Mouse (Mus musculus) limb, embryonic 11.5 days (tissue): ENCODE results near the gene Rgs3. TPM values are rescaled to one million over a fixed set of nuclear protein-coding genes. Genes with fewer than 3 reads are reported as not detected.
A peak's percentile ranks its signal among the peaks of the same experiment; 100 is the strongest.

Experiments used
- ATAC-seq: fragments of 200-750 bp; cut with Nextera tagmentation; 2 replicates; pipeline ENCODE4 v1.8.0; 2017; ENCODE audit warnings: low read depth; ENCODE audit not compliant: insufficient number of reproducible peaks, low FRiP score, low TSS enrichment
- DNase-seq: peaks from one replicate; pipeline ENCODE4 v3.0.0-alpha.2; 2015; ENCODE audit warnings: low spot score
- H3K27ac ChIP-seq: fragments of 300-500 bp; sonication (generic); replicated peaks from 2 replicates; pipeline ENCODE4 v1.5.1; 2014; ENCODE audit warnings: low read depth, mild to moderate bottlenecking, low read length
- H3K27me3 ChIP-seq: fragments of 300-500 bp; sonication (generic); 2 replicates; pipeline ENCODE4 v1.6.1; 2014; ENCODE audit warnings: mild to moderate bottlenecking, low read length, mixed read lengths; ENCODE audit not compliant: control insufficient read depth, insufficient read depth
- H3K36me3 ChIP-seq: fragments of 300-500 bp; sonication (generic); 2 replicates; pipeline ENCODE4 v1.6.1; 2014; ENCODE audit warnings: mild to moderate bottlenecking, low read length, moderate library complexity, mixed read lengths; ENCODE audit not compliant: control insufficient read depth, insufficient read depth
- H3K4me1 ChIP-seq: fragments of 300-500 bp; sonication (generic); 2 replicates; pipeline ENCODE4 v1.6.1; 2014; ENCODE audit warnings: low read length, mixed read lengths; ENCODE audit not compliant: control insufficient read depth, insufficient read depth
- H3K4me2 ChIP-seq: fragments of 300-500 bp; sonication (generic); 2 replicates; pipeline ENCODE4 v1.6.1; 2014; ENCODE audit warnings: low read depth, mild to moderate bottlenecking, moderate library complexity; ENCODE audit not compliant: severe bottlenecking
- H3K4me3 ChIP-seq: fragments of 300-500 bp; sonication (generic); 2 replicates; pipeline ENCODE4 v1.5.1; 2014; ENCODE audit warnings: low read depth, low read length
- H3K9ac ChIP-seq: fragments of 300-500 bp; sonication (generic); 2 replicates; pipeline ENCODE4 v1.6.1; 2014; ENCODE audit warnings: mild to moderate bottlenecking, low read length
- H3K9me3 ChIP-seq: fragments of 300-500 bp; sonication (generic); 2 replicates; pipeline ENCODE4 v1.6.1; 2016; ENCODE audit warnings: low read length; ENCODE audit not compliant: control insufficient read depth
- WGBS: fragments of 180-500 bp; shearing (Covaris S2); extraction: QIAGEN DNeasy Blood & Tissue Kit; methylation state at CpG from one replicate; pipeline ENCODE4 v1.1.7; 2014; 5-methylcytosine and 5-hydroxymethylcytosine counted together
- polyA plus RNA-seq: library from polyadenylated mRNA; unstranded; fragments of >200 nt; fragmentation: Nextera tagmentation; extraction: Ambion mirVana; gene quantifications from 2 replicates; pipeline ENCODE4 v1.2.1, GENCODE M21; 2014

Rgs3 gene
- polyA plus RNA-seq, 1 experiment from 2014 or later, result 22.9 TPM

DNA sequence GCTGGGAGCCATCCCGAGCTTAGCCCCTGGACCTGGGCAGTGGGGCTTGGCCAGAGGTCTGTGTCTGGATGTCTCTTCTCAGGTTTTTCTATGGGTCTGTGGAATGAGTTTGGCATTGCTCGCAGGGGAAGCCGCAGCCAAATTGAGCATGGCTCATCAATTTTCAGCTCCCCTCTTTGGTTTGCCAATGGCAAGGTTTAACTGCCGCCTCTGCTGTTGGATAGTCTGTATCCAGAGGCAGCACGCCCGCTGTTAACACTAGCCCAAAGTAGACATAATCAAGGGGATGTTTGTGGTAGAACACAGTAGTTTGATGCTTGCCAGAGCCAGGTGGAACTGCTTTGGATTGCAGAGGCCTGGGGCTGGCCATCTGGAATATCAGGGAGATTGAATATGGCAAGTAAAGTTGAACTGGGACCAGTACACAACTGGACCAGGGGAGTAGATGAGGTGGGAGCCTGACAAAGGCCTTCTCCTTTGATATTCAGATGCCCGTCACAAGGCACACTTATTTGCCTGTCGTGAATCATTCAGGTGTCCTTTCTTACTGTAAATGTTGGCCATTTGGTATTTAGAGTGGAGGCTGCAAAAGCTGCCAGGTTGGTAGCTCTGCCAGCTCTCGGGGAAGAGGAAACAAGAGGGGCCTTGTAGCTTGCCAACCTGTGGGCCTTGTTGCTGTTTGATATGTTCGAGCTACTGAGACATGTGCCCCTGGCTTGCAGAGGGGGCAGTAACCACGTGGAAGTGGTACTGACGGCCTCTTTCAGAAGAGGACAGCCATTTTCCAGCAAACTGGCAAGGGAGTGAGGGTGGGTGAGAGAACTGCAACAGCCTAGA lies 93.5 kb downstream of the Rgs3 start:
- no peaks in the 10 kb centered on the region for H3K4me1 ChIP-seq
- H3K36me3 ChIP-seq, result no peaks in the 10 kb centered on the region
- H3K4me3 ChIP-seq, result no peak overlapping the region
- DNase-seq (no peak), ATAC-seq (no peak)
- H3K9me3 ChIP-seq, result no peaks in the 10 kb centered on the region
- no peak overlapping the region for H3K9ac ChIP-seq
- no peak overlapping the region for H3K27ac ChIP-seq
- no peaks in the 10 kb centered on the region for H3K27me3 ChIP-seq
- H3K4me2 ChIP-seq, result no peak overlapping the region
- WGBS, result 77% methylated on average over 12 of the region's 12 CpGs

DNA sequence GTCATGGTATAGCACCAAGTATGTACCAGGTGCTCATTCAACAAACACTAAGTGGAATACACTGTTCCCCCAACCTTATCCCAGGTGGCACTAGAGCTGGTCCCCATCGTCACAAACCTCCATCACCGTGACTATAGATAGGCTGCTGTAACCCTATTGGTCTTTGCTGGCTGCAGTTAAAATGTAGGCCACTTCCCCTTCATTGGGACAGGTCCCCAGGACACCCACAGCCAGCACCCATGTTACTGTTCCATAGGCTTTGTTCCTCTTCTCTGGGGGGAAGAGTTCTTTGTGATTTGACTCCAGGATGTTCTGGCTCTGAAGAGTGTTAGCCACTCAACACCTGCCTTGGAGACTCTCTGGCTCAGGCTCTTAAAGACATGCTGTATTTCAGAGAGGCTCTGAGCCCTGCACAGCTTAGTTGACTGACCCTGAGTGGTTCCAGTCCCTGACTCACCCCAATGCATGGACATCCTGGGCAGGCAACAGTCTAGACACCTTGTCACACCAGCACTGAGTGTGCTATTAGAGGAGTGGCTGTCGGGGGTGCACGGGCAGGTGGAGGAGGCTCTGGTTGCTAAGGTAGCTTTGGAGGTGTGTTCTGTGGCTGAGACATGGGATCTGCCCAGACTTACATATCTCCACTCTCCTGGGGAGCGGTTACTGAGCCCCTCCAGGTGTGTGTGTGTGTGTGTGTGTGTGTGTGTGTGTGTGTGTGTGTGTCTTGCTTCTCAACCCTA lies 94.4 kb downstream of the Rgs3 start:
- H3K27ac ChIP-seq, result no peak overlapping the region
- H3K36me3 ChIP-seq, result no peaks in the 10 kb centered on the region
- 81% methylated on average over 5 of the region's 5 CpGs for WGBS
- no peak for ATAC-seq
- H3K27me3 ChIP-seq, result no peaks in the 10 kb centered on the region
- DNase-seq, result no peak
- H3K4me3 ChIP-seq, result no peak overlapping the region
- H3K4me2 ChIP-seq, result no peak overlapping the region
- no peak overlapping the region for H3K9ac ChIP-seq
- no peaks in the 10 kb centered on the region for H3K9me3 ChIP-seq
- H3K4me1 ChIP-seq, result no peaks in the 10 kb centered on the region; the same call in 1 of the 2 replicates

DNA sequence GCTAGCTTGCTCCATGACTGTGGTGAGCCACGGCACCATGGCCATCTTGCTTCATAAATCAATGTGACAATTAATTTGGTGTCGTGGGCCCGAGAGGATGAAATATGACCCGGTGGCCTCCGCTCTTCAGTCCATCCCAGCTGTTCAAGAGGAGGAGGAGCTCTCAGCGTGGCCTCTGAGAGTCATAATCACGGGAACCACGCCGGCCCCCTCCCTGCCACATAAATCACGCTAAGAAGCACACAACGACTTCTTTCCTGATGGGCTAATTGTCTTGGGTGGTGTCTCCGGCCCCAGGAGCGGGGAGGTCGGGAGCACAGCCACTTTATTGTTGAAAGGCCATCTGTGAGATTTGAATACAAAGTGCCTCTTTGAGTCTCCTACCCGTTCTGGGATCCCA lies 99.6 kb downstream of the Rgs3 start:
- no peak overlapping the region for H3K4me3 ChIP-seq
- 6% methylated on average over 15 of the region's 15 CpGs for WGBS
- no peaks in the 10 kb centered on the region for H3K9me3 ChIP-seq
- peaks cover 43% of the 10 kb centered on the region for H3K4me1 ChIP-seq
- H3K36me3 ChIP-seq, result no peaks in the 10 kb centered on the region
- DNase-seq, result peak; percentile 55
- no peaks in the 10 kb centered on the region for H3K27me3 ChIP-seq
- H3K9ac ChIP-seq, result no peak overlapping the region
- no peak overlapping the region for H3K27ac ChIP-seq
- no peak for ATAC-seq
- no peak overlapping the region for H3K4me2 ChIP-seq

DNA sequence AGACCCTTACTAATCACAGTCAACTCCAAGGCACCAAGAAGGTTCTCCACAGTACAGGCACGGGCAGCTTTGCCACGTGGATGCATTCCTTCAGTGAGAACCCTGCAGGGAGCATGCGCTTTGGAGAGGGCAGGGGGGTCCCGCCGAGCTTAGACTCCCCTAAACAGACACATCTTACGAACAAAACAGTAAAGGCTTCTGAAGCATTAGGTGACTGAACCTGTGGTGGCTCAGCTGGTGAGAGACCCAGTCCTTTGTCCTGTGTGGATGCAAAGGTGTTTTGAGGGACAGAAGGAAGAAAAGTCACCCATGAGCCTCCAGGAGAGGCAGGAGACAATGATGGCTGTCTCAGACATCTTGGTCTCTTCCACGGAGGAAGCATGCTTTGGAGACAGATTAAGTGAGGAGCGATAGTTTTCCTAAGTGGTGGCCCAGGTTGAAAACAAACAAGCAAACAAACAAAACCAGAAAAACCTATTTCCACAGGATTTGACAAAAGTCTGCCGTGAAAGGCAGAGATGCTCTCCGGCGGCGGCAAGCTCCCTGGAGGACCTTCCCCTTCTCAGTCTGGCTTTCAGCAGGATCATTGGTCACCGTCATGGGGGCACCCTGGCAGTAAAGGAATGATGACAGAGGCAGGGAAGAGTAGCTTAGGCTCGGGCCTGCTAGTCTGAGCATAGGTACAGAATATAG lies 100.4 kb downstream of the Rgs3 start:
- ATAC-seq, result no peak
- DNase-seq, result peak; percentile 66
- Histone ChIP-seq H3K4me2 (peak overlapping the region; percentile 37; the same call in 1 of the 2 replicates), H3K4me3 (no peak overlapping the region), H3K9me3 (no peaks in the 10 kb centered on the region), H3K9ac (peak overlapping the region; percentile 32; the same call in 1 of the 2 replicates), H3K4me1 (peaks cover 43% of the 10 kb centered on the region), H3K27me3 (no peaks in the 10 kb centered on the region), H3K36me3 (no peaks in the 10 kb centered on the region), H3K27ac (peak overlapping the region; percentile 91)
- 6% methylated on average over 14 of the region's 14 CpGs for WGBS

DNA sequence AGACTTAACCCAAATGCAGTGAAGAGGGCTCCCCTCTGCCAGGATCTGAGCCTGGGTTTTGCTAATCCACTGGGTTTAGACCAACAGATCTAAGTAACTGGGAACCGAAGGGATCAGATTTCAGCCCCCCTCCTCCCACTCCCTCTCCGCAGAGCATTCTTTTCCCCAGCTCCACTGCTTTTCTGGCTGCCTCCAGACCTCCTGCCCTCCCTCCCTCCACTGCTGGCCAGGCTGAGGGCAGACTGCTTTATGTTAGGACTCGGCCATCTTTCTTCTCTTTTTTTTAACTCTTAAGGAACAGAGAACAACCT lies 100.9 kb downstream of the Rgs3 start:
- Histone ChIP-seq H3K4me3 (no peak overlapping the region), H3K36me3 (no peaks in the 10 kb centered on the region), H3K4me1 (peaks cover 43% of the 10 kb centered on the region)

DNA sequence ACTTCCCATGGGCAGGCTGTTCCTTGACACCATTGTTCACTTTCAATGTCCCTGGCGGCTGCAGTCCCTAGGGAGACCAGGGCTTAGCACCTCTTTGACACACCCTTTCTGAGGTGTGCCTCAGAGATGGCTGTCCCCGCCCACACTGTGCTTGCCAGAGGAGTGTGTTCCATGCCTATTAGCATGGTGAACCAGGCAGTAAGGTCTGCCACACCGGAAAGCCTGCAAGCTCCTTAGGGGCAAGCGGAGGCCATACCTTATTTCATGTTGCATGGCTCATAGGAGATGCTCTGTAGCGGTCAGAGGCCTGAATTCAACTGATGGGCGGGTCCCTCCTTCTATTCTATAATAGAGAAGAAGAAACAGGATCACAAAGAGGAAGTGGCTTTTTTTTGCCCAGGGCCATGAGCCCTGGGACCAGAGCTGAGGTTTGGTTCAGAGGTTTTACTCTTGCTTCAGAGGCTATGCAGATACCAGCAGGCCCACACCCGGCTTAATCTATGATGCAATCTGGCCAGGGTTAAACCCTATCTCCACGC lies 101.7 kb downstream of the Rgs3 start:
- DNase-seq (peak; percentile 38), ATAC-seq (no peak)
- Histone ChIP-seq H3K4me3 (no peak overlapping the region), H3K9ac (no peak overlapping the region), H3K27ac (peak overlapping the region; percentile 91), H3K27me3 (no peaks in the 10 kb centered on the region), H3K36me3 (no peaks in the 10 kb centered on the region), H3K9me3 (no peaks in the 10 kb centered on the region), H3K4me2 (no peak overlapping the region), H3K4me1 (peaks cover 43% of the 10 kb centered on the region)
- 62% methylated on average over 8 of the region's 8 CpGs for WGBS

More for the DNA sequence above, 100.9 kb downstream of the Rgs3 start:
- peak; percentile 89 for DNase-seq
- peak; percentile 78 for ATAC-seq
- peak overlapping the region; percentile 91 for H3K27ac ChIP-seq
- 0% methylated on average over 3 of the region's 3 CpGs for WGBS
- H3K9me3 ChIP-seq, result no peaks in the 10 kb centered on the region
- peak overlapping the region; percentile 32; the same call in 1 of the 2 replicates for H3K9ac ChIP-seq
- H3K27me3 ChIP-seq, result no peaks in the 10 kb centered on the region
- peak overlapping the region; percentile 37; the same call in 1 of the 2 replicates for H3K4me2 ChIP-seq

DNA sequence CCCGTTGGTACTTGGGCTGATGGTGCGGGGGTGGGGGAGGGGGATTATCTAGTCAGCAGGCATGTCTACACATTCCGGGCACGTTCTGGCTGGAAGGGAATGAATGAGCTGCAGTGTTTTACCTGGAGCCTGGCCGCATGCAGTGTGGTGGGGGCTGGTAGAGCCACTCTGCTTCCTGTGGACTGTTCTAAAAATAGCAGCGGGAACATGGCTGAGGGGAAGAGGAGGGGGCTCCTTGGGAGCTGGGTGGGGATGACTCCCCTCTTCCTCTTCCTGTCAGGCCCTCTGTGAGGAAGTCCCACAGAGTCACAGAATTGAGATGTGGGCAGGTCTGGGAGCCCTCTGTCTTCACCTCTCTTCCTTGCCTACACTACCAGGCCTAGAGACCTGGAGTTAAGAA lies 103.7 kb downstream of the Rgs3 start:
- Histone ChIP-seq H3K27ac (peak overlapping the region; percentile 48), H3K4me3 (no peak overlapping the region), H3K36me3 (no peaks in the 10 kb centered on the region), H3K4me1 (peaks cover 43% of the 10 kb centered on the region), H3K9ac (no peak overlapping the region), H3K9me3 (no peaks in the 10 kb centered on the region), H3K4me2 (peak overlapping the region; percentile 8; the same call in 1 of the 2 replicates), H3K27me3 (no peaks in the 10 kb centered on the region)
- 24% methylated on average over 6 of the region's 6 CpGs for WGBS
- peak; percentile 41; the same call in 1 of the 2 replicates for ATAC-seq
- peak; percentile 63 for DNase-seq

DNA sequence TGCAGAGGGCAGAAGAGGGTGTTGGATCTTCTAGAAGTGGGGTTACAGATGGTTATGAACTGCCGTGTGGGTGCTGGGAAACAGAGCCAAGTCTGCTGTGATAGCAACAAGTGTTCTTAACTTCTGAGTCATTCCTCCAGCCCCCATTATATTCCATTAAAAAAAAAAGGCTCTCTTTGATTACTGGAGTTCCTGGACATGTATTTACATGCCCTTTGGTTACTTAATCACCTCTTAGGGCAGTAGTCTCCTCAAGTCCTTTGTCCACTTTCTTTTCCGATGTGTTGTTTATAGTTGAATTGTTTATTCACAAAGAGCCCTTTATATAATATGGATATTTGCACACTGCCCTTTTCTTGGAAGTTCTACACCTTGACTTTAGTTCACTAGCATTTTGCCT lies 106.2 kb downstream of the Rgs3 start:
- Histone ChIP-seq H3K27ac (no peak overlapping the region), H3K27me3 (no peaks in the 10 kb centered on the region), H3K9ac (no peak overlapping the region), H3K9me3 (no peaks in the 10 kb centered on the region), H3K4me3 (no peak overlapping the region), H3K36me3 (no peaks in the 10 kb centered on the region), H3K4me1 (peaks cover 30% of the 10 kb centered on the region), H3K4me2 (no peak overlapping the region)
- no peak for DNase-seq
- 63% methylated on average over 2 of the region's 2 CpGs for WGBS
- ATAC-seq, result no peak
